Mouse (Mus musculus) embryonic fibroblast, embryonic 13.5 days (primary cell): ENCODE data around the gene Ggct. TPM values are rescaled to one million over a fixed set of nuclear protein-coding genes. Genes with fewer than 3 reads are reported as not detected.

Experiments used
- H3K27ac ChIP-seq: 2 replicates; pipeline ENCODE4 v1.5.1; 2012; ENCODE audit warnings: low read length, control low read depth, inconsistent platforms; ENCODE audit not compliant: insufficient read depth
- H3K4me1 ChIP-seq: 2 replicates; pipeline ENCODE4 v1.6.1; 2011; ENCODE audit warnings: low read length; ENCODE audit not compliant: control insufficient read depth, insufficient read depth
- H3K4me3 ChIP-seq: 2 replicates; pipeline ENCODE4 v1.5.1; 2011; ENCODE audit warnings: mild to moderate bottlenecking, control low read depth, low read length; ENCODE audit not compliant: insufficient read depth
- CTCF ChIP-seq: IDR thresholded peaks from 2 replicates; pipeline ENCODE4 v1.5.1; 2011; ENCODE audit warnings: mild to moderate bottlenecking, control low read depth, low read length, moderate library complexity, borderline replicate concordance; ENCODE audit not compliant: insufficient read depth
- POLR2A ChIP-seq: IDR thresholded peaks from 2 replicates; pipeline ENCODE4 v1.6.1; 2011; ENCODE audit warnings: low read depth, mild to moderate bottlenecking, control low read depth, low read length, moderate library complexity
- polyA plus RNA-seq: library from polyadenylated mRNA; stranded (reverse); fragments of >200 nt; gene quantifications from 2 replicates; pipeline ENCODE4 v1.2.4, GENCODE M21; 2011; ENCODE audit warnings: low read depth; ENCODE audit not compliant: missing spikeins, insufficient read length

The Ggct gene
- polyA plus RNA-seq, 1 experiment, result 7.2 TPM

GRCm38 (mm10) chr6:54972929-54973211 is 19.9 kb downstream of the Ggct start:
- Histone ChIP-seq H3K27ac (no peak overlapping the region), H3K4me1 (0 out of 2 replicates have a peak, but pooled peaks cover 2% of the 10 kb centered on the region), H3K4me3 (peak overlapping the region; percentile 26)
- TF ChIP-seq POLR2A, result no peak
- no peak for TF ChIP-seq CTCF

GRCm38 (mm10) chr6:54972111-54972928 is 20.4 kb downstream of the Ggct start, which contains the start of gene Nod1:
Gene Nod1 (minus strand): TSS chr6:54972612.
- H3K27ac ChIP-seq, result no peak within 1 kb of the TSS

GRCm38 (mm10) chr6:54971731-54972110 is 21.0 kb downstream of the Ggct start:
- 0 out of 2 replicates have a peak, but pooled peaks cover 2% of the 10 kb centered on the region for H3K4me1 ChIP-seq
- no peak for TF ChIP-seq CTCF
- TF ChIP-seq POLR2A, result no peak
- peak overlapping the region; percentile 59 for H3K4me3 ChIP-seq
- H3K27ac ChIP-seq, result no peak overlapping the region

More at GRCm38 (mm10) chr6:54972111-54972928, 20.4 kb downstream of the Ggct start, which contains the start of gene Nod1:
- H3K4me3 ChIP-seq, result peak within 1 kb of the TSS; percentile 59
- TF ChIP-seq POLR2A (peak; percentile 63; the same call in 1 of the 2 replicates), CTCF (no peak)
- H3K4me1 ChIP-seq, result 0 out of 2 replicates have a peak, but pooled peaks cover 2% of the 10 kb centered on the region

- H3K27ac ChIP-seq, result no peak overlapping the region
- H3K4me3 ChIP-seq, result no peak overlapping the region
- H3K4me1 ChIP-seq, result 0 out of 2 replicates have a peak, but pooled peaks cover 2% of the 10 kb centered on the region
- no peak for TF ChIP-seq CTCF
- TF ChIP-seq POLR2A, result no peak
Observed at GRCm38 (mm10) chr6:54970506-54970905, 22.2 kb downstream of the Ggct start.

- Histone ChIP-seq H3K4me3 (no peak overlapping the region), H3K27ac (no peak overlapping the region), H3K4me1 (0 out of 2 replicates have a peak, but pooled peaks cover 2% of the 10 kb centered on the region)
- no peak for TF ChIP-seq CTCF
- TF ChIP-seq POLR2A, result no peak
Observed at GRCm38 (mm10) chr6:54969801-54970200, 22.9 kb downstream of the Ggct start.

- Histone ChIP-seq H3K27ac (no peak overlapping the region), H3K4me3 (no peak overlapping the region), H3K4me1 (no peaks in the 10 kb centered on the region)
- TF ChIP-seq CTCF (no peak), POLR2A (no peak)
Observed at GRCm38 (mm10) chr6:54967591-54967990, 25.2 kb downstream of the Ggct start.

- TF ChIP-seq POLR2A (no peak), CTCF (no peak)
- Histone ChIP-seq H3K4me1 (peaks cover 3% of the 10 kb centered on the region; the same call in 1 of the 2 replicates), H3K4me3 (no peak overlapping the region), H3K27ac (no peak overlapping the region)
Observed at GRCm38 (mm10) chr6:54965234-54965633, 27.5 kb downstream of the Ggct start.

- Histone ChIP-seq H3K4me3 (no peak overlapping the region), H3K4me1 (peaks cover 3% of the 10 kb centered on the region; the same call in 1 of the 2 replicates), H3K27ac (no peak overlapping the region)
- no peak for TF ChIP-seq POLR2A
- no peak for TF ChIP-seq CTCF
Observed at GRCm38 (mm10) chr6:54964755-54965154, 28.0 kb downstream of the Ggct start.

- Histone ChIP-seq H3K4me1 (peaks cover 3% of the 10 kb centered on the region; the same call in 1 of the 2 replicates), H3K27ac (no peak overlapping the region), H3K4me3 (no peak overlapping the region)
- TF ChIP-seq POLR2A (no peak), CTCF (no peak)
Observed at GRCm38 (mm10) chr6:54963599-54963998, 29.2 kb downstream of the Ggct start.

GRCm38 (mm10) chr6:54957655-54958054 is 35.1 kb downstream of the Ggct start:
- Histone ChIP-seq H3K27ac (no peak overlapping the region), H3K4me3 (no peak overlapping the region), H3K4me1 (peaks cover 13% of the 10 kb centered on the region)
- no peak for TF ChIP-seq CTCF
- no peak for TF ChIP-seq POLR2A
